17 mouse cellular contexts compared by ENCODE assay signal in genomic region chr15:31134891-31135290, GRCm38 (mm10).
"Had no signal": no experiment of that assay in that cellular context is flagged by ENCODE, and none has a peak within 500 bp of the region (broad histone marks: within the 10 kb centered on the region; RNA-seq: fewer than 3 reads in every experiment).

No protein-coding gene starts in this region.

- H3K27me3 ChIP-seq: limb, embryonic 15.5 days; liver, embryonic 13.5 days; lung, embryonic 15.5 days; megakaryocyte, embryonic 14.5 days; midbrain, embryonic 12.5 days; neural tube, embryonic 12.5 days; stomach, embryonic 15.5 days had no signal

- H3K36me3 ChIP-seq: limb, embryonic 15.5 days; liver, embryonic 13.5 days; lung, embryonic 15.5 days; midbrain, embryonic 12.5 days; neural tube, embryonic 12.5 days; stomach, embryonic 15.5 days had no signal

- H3K4me3 ChIP-seq: limb, embryonic 15.5 days; liver, embryonic 13.5 days; lung, embryonic 15.5 days; megakaryocyte, embryonic 14.5 days; midbrain, embryonic 12.5 days; neural tube, embryonic 12.5 days; stomach, embryonic 15.5 days had no signal

- H3K27ac ChIP-seq: kidney, postnatal 0 days; limb, embryonic 15.5 days; liver, embryonic 13.5 days; lung, embryonic 15.5 days; macrophage; midbrain, embryonic 12.5 days; neural tube, embryonic 12.5 days; stomach, embryonic 15.5 days had no signal

- DNase-seq: kidney, adult 11 months; kidney, adult 9 months; kidney, postnatal 36 days; layer of hippocampus, adult 9-11 months; layer of hippocampus, postnatal 36 days; liver, embryonic 13.5 days; liver, postnatal 0 days; lung, postnatal 14 days; thymus, postnatal 36 days had no signal

- H3K4me2 ChIP-seq: limb, embryonic 15.5 days; liver, embryonic 13.5 days; lung, embryonic 15.5 days; midbrain, embryonic 12.5 days; neural tube, embryonic 12.5 days; stomach, embryonic 15.5 days had no signal

- H3K9ac ChIP-seq: limb, embryonic 15.5 days; liver, embryonic 13.5 days; liver, postnatal 0 days; lung, embryonic 15.5 days; midbrain, embryonic 12.5 days; neural tube, embryonic 12.5 days; stomach, embryonic 15.5 days had no signal

- ATAC-seq: liver, postnatal 0 days had no signal

- H3K9me3 ChIP-seq: limb, embryonic 15.5 days; liver, embryonic 13.5 days; lung, embryonic 15.5 days; megakaryocyte, embryonic 14.5 days; midbrain, embryonic 12.5 days; neural tube, embryonic 12.5 days; stomach, embryonic 15.5 days had no signal

- H3K4me1 ChIP-seq: limb, embryonic 15.5 days; liver, embryonic 13.5 days; lung, embryonic 15.5 days; megakaryocyte, embryonic 14.5 days; midbrain, embryonic 12.5 days; neural tube, embryonic 12.5 days; stomach, embryonic 15.5 days had no signal
